Mouse (Mus musculus) embryonic facial prominence, embryonic 14.5 days (tissue): ENCODE results near the gene Slc25a18. TPM values are rescaled to one million over a fixed set of nuclear protein-coding genes. Genes with fewer than 3 reads are reported as not detected.

ENCODE experiments used
- ATAC-seq: fragments of 200-750 bp; cut with Nextera tagmentation; 2 replicates; pipeline ENCODE4 v1.8.0; 2017; ENCODE audit warnings: low read depth, moderate number of reproducible peaks, moderate TSS enrichment
- DNase-seq: peaks from one replicate; pipeline ENCODE4 v3.0.0-alpha.2; 2015; ENCODE audit warnings: low spot score
- H3K27ac ChIP-seq: fragments of 300-500 bp; sonication (generic); replicated peaks from 2 replicates; pipeline ENCODE4 v1.5.1; 2014; ENCODE audit warnings: low read depth, mild to moderate bottlenecking, low read length, moderate library complexity
- H3K27me3 ChIP-seq: fragments of 300-500 bp; sonication (generic); replicated peaks from 2 replicates; pipeline ENCODE4 v1.6.1; 2014; ENCODE audit warnings: low read length; ENCODE audit not compliant: control insufficient read depth, insufficient read depth
- H3K36me3 ChIP-seq: fragments of 300-500 bp; sonication (generic); 2 replicates; pipeline ENCODE4 v1.6.1; 2014; ENCODE audit warnings: low read length, mixed read lengths; ENCODE audit not compliant: control insufficient read depth, insufficient read depth
- H3K4me1 ChIP-seq: fragments of 300-500 bp; sonication (generic); 2 replicates; pipeline ENCODE4 v1.6.1; 2014; ENCODE audit warnings: antibody characterized with exemption, low read length; ENCODE audit not compliant: control insufficient read depth, insufficient read depth
- H3K4me2 ChIP-seq: fragments of 300-500 bp; sonication (generic); 2 replicates; pipeline ENCODE4 v1.6.1; 2014; ENCODE audit warnings: low read depth, mild to moderate bottlenecking, low read length, moderate library complexity, mixed read lengths
- H3K4me3 ChIP-seq: fragments of 300-500 bp; sonication (generic); 2 replicates; pipeline ENCODE4 v1.5.1; 2014; ENCODE audit warnings: low read depth, mild to moderate bottlenecking, low read length
- H3K9ac ChIP-seq: fragments of 300-500 bp; sonication (generic); 2 replicates; pipeline ENCODE4 v1.6.1; 2014; ENCODE audit warnings: low read depth, mild to moderate bottlenecking, low read length, moderate library complexity, mixed read lengths
- H3K9me3 ChIP-seq: fragments of 300-500 bp; sonication (generic); 2 replicates; pipeline ENCODE4 v1.6.1; 2016; ENCODE audit warnings: low read length; ENCODE audit not compliant: control insufficient read depth
- WGBS: fragments of 180-500 bp; shearing (Covaris S2); extraction: QIAGEN DNeasy Blood & Tissue Kit; methylation state at CpG from one replicate; pipeline ENCODE4 v1.1.7; 2014; 5-methylcytosine and 5-hydroxymethylcytosine counted together
- polyA plus RNA-seq: library from polyadenylated mRNA; unstranded; fragments of >200 nt; fragmentation: Nextera tagmentation; extraction: Ambion mirVana; gene quantifications from 2 replicates; pipeline ENCODE4 v1.2.1, GENCODE M21; 2014

The Slc25a18 gene
- polyA plus RNA-seq = 1.0 and 1.2 TPM in 2 replicates

- Histone ChIP-seq H3K4me2 (no peak within 1 kb of the TSS), H3K27ac (no peak within 1 kb of the TSS), H3K4me3 (no peak within 1 kb of the TSS), H3K36me3 (no peaks in the 10 kb centered on the region), H3K4me1 (no peaks in the 10 kb centered on the region), H3K27me3 (no peaks in the 10 kb centered on the region), H3K9ac (no peak within 1 kb of the TSS), H3K9me3 (no peaks in the 10 kb centered on the region)
- DNase-seq (no peak), ATAC-seq (no peak)
- WGBS = 75% methylated on average over 5 of the region's 5 CpGs
These were observed at the start of gene Slc25a18 for GRCm38 (mm10) chr6:120773149-120773628. TSS of gene Slc25a18 (plus strand) at chr6:120773578.

GRCm38 (mm10) chr6:120725986-120726385 is 47.4 kb upstream of the Slc25a18 start:
- no peaks in the 10 kb centered on the region for H3K27me3 ChIP-seq
- H3K4me3 ChIP-seq = no peak overlapping the region
- 63% methylated on average over 2 of the region's 2 CpGs for WGBS
- H3K9me3 ChIP-seq = no peaks in the 10 kb centered on the region
- H3K27ac ChIP-seq = no peak overlapping the region
- H3K4me2 ChIP-seq = no peak overlapping the region
- DNase-seq (no peak), ATAC-seq (no peak)
- H3K36me3 ChIP-seq = no peaks in the 10 kb centered on the region
- no peak overlapping the region for H3K9ac ChIP-seq
- H3K4me1 ChIP-seq = no peaks in the 10 kb centered on the region

GRCm38 (mm10) chr6:120736011-120736410 is 37.4 kb upstream of the Slc25a18 start:
- no peaks in the 10 kb centered on the region for H3K36me3 ChIP-seq
- ATAC-seq (no peak), DNase-seq (no peak)
- no peak overlapping the region for H3K4me2 ChIP-seq
- 91% methylated on average over 3 of the region's 3 CpGs for WGBS
- H3K9me3 ChIP-seq = no peaks in the 10 kb centered on the region
- no peaks in the 10 kb centered on the region for H3K4me1 ChIP-seq
- H3K27ac ChIP-seq = no peak overlapping the region
- no peak overlapping the region for H3K4me3 ChIP-seq
- no peak overlapping the region for H3K9ac ChIP-seq
- no peaks in the 10 kb centered on the region for H3K27me3 ChIP-seq

- peak; percentile 79 for DNase-seq
- 74% methylated on average over 3 of the region's 3 CpGs for WGBS
These were observed 36.8 kb upstream of the Slc25a18 start for GRCm38 (mm10) chr6:120736566-120736965.

GRCm38 (mm10) chr6:120743130-120743529 is 30.2 kb upstream of the Slc25a18 start:
- Histone ChIP-seq H3K4me2 (no peak overlapping the region), H3K4me1 (no peaks in the 10 kb centered on the region), H3K4me3 (no peak overlapping the region), H3K27ac (no peak overlapping the region), H3K36me3 (no peaks in the 10 kb centered on the region), H3K9me3 (no peaks in the 10 kb centered on the region), H3K9ac (no peak overlapping the region), H3K27me3 (no peaks in the 10 kb centered on the region)
- DNase-seq (no peak), ATAC-seq (no peak)
- 95% methylated on average over 2 of the region's 2 CpGs for WGBS

More at GRCm38 (mm10) chr6:120736566-120736965, 36.8 kb upstream of the Slc25a18 start:
- H3K27me3 ChIP-seq = no peaks in the 10 kb centered on the region
- H3K4me1 ChIP-seq = no peaks in the 10 kb centered on the region
- no peak overlapping the region for H3K9ac ChIP-seq
- no peak overlapping the region for H3K4me3 ChIP-seq
- no peak overlapping the region for H3K4me2 ChIP-seq
- H3K27ac ChIP-seq = no peak overlapping the region
- H3K36me3 ChIP-seq = no peaks in the 10 kb centered on the region
- no peaks in the 10 kb centered on the region for H3K9me3 ChIP-seq
- ATAC-seq = peak; percentile 79

GRCm38 (mm10) chr6:120744266-120744665 is 29.1 kb upstream of the Slc25a18 start:
- Histone ChIP-seq H3K4me1 (no peaks in the 10 kb centered on the region), H3K9me3 (no peaks in the 10 kb centered on the region), H3K27me3 (no peaks in the 10 kb centered on the region), H3K9ac (no peak overlapping the region), H3K27ac (no peak overlapping the region), H3K4me3 (no peak overlapping the region), H3K4me2 (no peak overlapping the region), H3K36me3 (no peaks in the 10 kb centered on the region)
- no peak for ATAC-seq
- 85% methylated on average over 7 of the region's 7 CpGs for WGBS
- no peak for DNase-seq

GRCm38 (mm10) chr6:120746416-120746815 is 27.0 kb upstream of the Slc25a18 start:
- Histone ChIP-seq H3K9ac (no peak overlapping the region), H3K4me1 (no peaks in the 10 kb centered on the region), H3K27me3 (no peaks in the 10 kb centered on the region), H3K4me2 (no peak overlapping the region), H3K4me3 (no peak overlapping the region), H3K36me3 (no peaks in the 10 kb centered on the region), H3K27ac (no peak overlapping the region), H3K9me3 (no peaks in the 10 kb centered on the region)
- ATAC-seq = no peak
- WGBS = 88% methylated on average over 2 of the region's 2 CpGs
- DNase-seq = no peak

- Histone ChIP-seq H3K9me3 (no peaks in the 10 kb centered on the region), H3K27me3 (no peaks in the 10 kb centered on the region), H3K36me3 (peaks cover 33% of the 10 kb centered on the region), H3K27ac (no peak overlapping the region), H3K4me2 (no peak overlapping the region), H3K9ac (no peak overlapping the region), H3K4me3 (no peak overlapping the region), H3K4me1 (no peaks in the 10 kb centered on the region)
- DNase-seq (no peak), ATAC-seq (no peak)
- WGBS = 85% methylated on average over 2 of the region's 2 CpGs
These were observed 12.2 kb upstream of the Slc25a18 start for GRCm38 (mm10) chr6:120761151-120761550.

GRCm38 (mm10) chr6:120769972-120770371 is 3.4 kb upstream of the Slc25a18 start:
- H3K27me3 ChIP-seq = no peaks in the 10 kb centered on the region
- no peak overlapping the region for H3K4me2 ChIP-seq
- ATAC-seq (no peak), DNase-seq (no peak)
- no peak overlapping the region for H3K9ac ChIP-seq
- H3K4me1 ChIP-seq = no peaks in the 10 kb centered on the region
- no peak overlapping the region for H3K4me3 ChIP-seq
- no peak overlapping the region for H3K27ac ChIP-seq
- WGBS = 77% methylated on average over 1 of the region's 1 CpGs
- no peaks in the 10 kb centered on the region for H3K9me3 ChIP-seq
- no peaks in the 10 kb centered on the region for H3K36me3 ChIP-seq
